Mouse (Mus musculus) cerebellum, adult 2 months (tissue): Measurements from ENCODE around the gene C2cd2.

Source experiments
- CTCF ChIP-seq: fragments of 200-500 bp; IDR thresholded peaks from 2 replicates; pipeline ENCODE4 v1.5.1; 2011; ENCODE audit warnings: low read depth, mild to moderate bottlenecking, control low read depth, low read length, moderate library complexity, borderline replicate concordance; ENCODE audit not compliant: insufficient read depth
- POLR2A ChIP-seq: fragments of 200-500 bp; IDR thresholded peaks from 2 replicates; pipeline ENCODE4 v1.6.1; 2011; ENCODE audit warnings: low read length, control low read depth, borderline replicate concordance; ENCODE audit not compliant: insufficient read depth

- no peak for TF ChIP-seq CTCF
- no peak for TF ChIP-seq POLR2A
Measured at GRCm38 (mm10) chr16:97850667-97851060, 111.7 kb downstream of the C2cd2 start.
